In the genomic region with DNA sequence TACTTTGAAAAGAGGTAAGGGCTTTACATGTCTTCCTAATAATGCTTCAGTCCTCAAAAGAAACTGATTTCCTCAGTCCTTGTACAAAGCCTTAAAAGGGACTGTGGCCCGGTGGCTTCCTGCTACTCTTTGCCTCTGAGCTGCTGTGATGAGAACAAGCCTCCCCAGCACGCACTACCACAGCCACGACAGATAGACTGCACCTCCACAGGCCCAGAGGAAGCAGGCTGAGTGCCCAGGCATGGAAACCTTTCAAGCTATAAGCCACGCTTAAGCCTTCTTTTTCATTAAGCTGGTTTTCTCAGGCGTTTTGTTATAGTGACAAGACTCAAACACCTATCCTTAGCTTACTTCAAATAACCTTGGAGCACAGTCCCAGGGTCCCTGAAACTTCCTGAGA, we compare ENCODE assay signal across 15 mouse cellular contexts. TPM values are rescaled to one million over a fixed set of nuclear protein-coding genes. Genes with fewer than 3 reads are reported as not detected.
A peak's percentile ranks its signal among the peaks of the same experiment; 100 is the strongest.
DNase-seq lines count a peak whose midpoint lies in the region; ATAC-seq and TF ChIP-seq lines count a peak whose summit lies in the region.
"Had no signal": no experiment of that assay in that cellular context is flagged by ENCODE, and none has a peak within 500 bp of the region (broad histone marks: within the 10 kb centered on the region; RNA-seq: fewer than 3 reads in every experiment).

No protein-coding gene starts in this region.

- DNase-seq in heart, adult 18-20 months = no peak
- no peak for DNase-seq in lung, embryonic 14.5 days
- no peak for DNase-seq in lung, adult 2 months
- no peak for DNase-seq in limb, embryonic 10.5 days (ENCODE audit: low spot score)
- DNase-seq in left cerebral cortex, postnatal 10 days (ENCODE audit: extremely low spot score in 1 of 2, low spot score in 2 of 2) = no peak
- DNase-seq: cerebellum, postnatal 14 days; thymus, adult 18-20 months had no signal

- no peak for TF ChIP-seq POLR2A in lung, adult 2 months (IDR thresholded peaks at IDR 0.05; ENCODE audit: borderline replicate concordance, extremely low read depth, low read depth, low read length)

- no peaks in the 10 kb centered on the region for H3K36me3 ChIP-seq in heart, embryonic 16.5 days (ENCODE audit: control insufficient read depth, insufficient read depth)
- 0 out of 2 replicates have a peak, but pooled peaks cover 5% of the 10 kb centered on the region for H3K36me3 ChIP-seq in lung, embryonic 14.5 days (ENCODE audit: insufficient read depth)
- H3K36me3 ChIP-seq in limb, embryonic 10.5 days = peaks cover 12% of the 10 kb centered on the region; the same call in 1 of the 2 replicates
- H3K36me3 ChIP-seq: hindbrain, embryonic 15.5 days; midbrain, embryonic 12.5 days had no signal

- no peaks in the 10 kb centered on the region for H3K9me3 ChIP-seq in heart, embryonic 16.5 days (replicated peaks; ENCODE audit: control insufficient read depth, low read length)
- H3K9me3 ChIP-seq in lung, embryonic 14.5 days (ENCODE audit: low read depth, low read length) = no peaks in the 10 kb centered on the region
- H3K9me3 ChIP-seq in limb, embryonic 10.5 days (replicated peaks) = no peaks in the 10 kb centered on the region
- H3K9me3 ChIP-seq: forebrain, embryonic 13.5 days; hindbrain, embryonic 15.5 days; midbrain, embryonic 12.5 days had no signal

- no peak for ATAC-seq in heart, embryonic 16.5 days (replicated peaks; ENCODE audit: extremely low read depth, insufficient read depth, low FRiP score)
- no peak for ATAC-seq in lung, embryonic 14.5 days (ENCODE audit: insufficient read depth)
- peak; percentile 39 for ATAC-seq in CD4-positive, CD25-positive, alpha-beta regulatory T cell, adult 4 months
- ATAC-seq: forebrain, embryonic 13.5 days had no signal

- H3K27ac ChIP-seq in heart, embryonic 16.5 days (ENCODE audit: low read length) = peak overlapping the region; percentile 67
- H3K27ac ChIP-seq in lung, embryonic 14.5 days (ENCODE audit: low read depth) = 0 out of 2 replicates have a peak overlapping the region, but pooled peaks have one; percentile 16
- H3K27ac ChIP-seq in limb, embryonic 10.5 days = 0 out of 2 replicates have a peak overlapping the region, but pooled peaks have one; percentile 25
- H3K27ac ChIP-seq: forebrain, embryonic 13.5 days; hindbrain, embryonic 15.5 days; macrophage; midbrain, embryonic 12.5 days had no signal

- 56% methylated on average over 5 of the region's 5 CpGs for WGBS in heart, embryonic 16.5 days
- WGBS in lung, embryonic 14.5 days = 56% methylated on average over 5 of the region's 5 CpGs
- WGBS in lung, adult 2 months = 43% methylated on average over 5 of the region's 5 CpGs
- 81% methylated on average over 5 of the region's 5 CpGs for WGBS in limb, embryonic 10.5 days

- H3K27me3 ChIP-seq in heart, embryonic 16.5 days (ENCODE audit: control insufficient read depth, insufficient read depth, low read length) = no peaks in the 10 kb centered on the region
- no peaks in the 10 kb centered on the region for H3K27me3 ChIP-seq in lung, embryonic 14.5 days (ENCODE audit: insufficient read depth, low read length)
- no peaks in the 10 kb centered on the region for H3K27me3 ChIP-seq in limb, embryonic 10.5 days (ENCODE audit: low read depth, poor library complexity, severe bottlenecking)
- H3K27me3 ChIP-seq: CH12.LX; forebrain, embryonic 13.5 days; hindbrain, embryonic 15.5 days; midbrain, embryonic 12.5 days had no signal

- peaks cover 28% of the 10 kb centered on the region for H3K4me1 ChIP-seq in heart, embryonic 16.5 days (ENCODE audit: control insufficient read depth, insufficient read depth, low read length)
- H3K4me1 ChIP-seq in lung, embryonic 14.5 days (ENCODE audit: insufficient read depth) = peaks cover 11% of the 10 kb centered on the region; the same call in 1 of the 2 replicates
- peaks cover 37% of the 10 kb centered on the region for H3K4me1 ChIP-seq in lung, adult 2 months (ENCODE audit: control insufficient read depth, insufficient read depth, low read length)
- peaks cover 12% of the 10 kb centered on the region for H3K4me1 ChIP-seq in limb, embryonic 10.5 days

- no peak overlapping the region for H3K4me2 ChIP-seq in heart, embryonic 16.5 days (ENCODE audit: low read depth, low read length)
- H3K4me2 ChIP-seq in lung, embryonic 14.5 days = no peak overlapping the region
- H3K4me2 ChIP-seq: forebrain, embryonic 13.5 days; hindbrain, embryonic 15.5 days; liver, embryonic 11.5 days; midbrain, embryonic 12.5 days had no signal

- intact Hi-C loops in left cerebral cortex, postnatal 10 days (cut with DNase I) = no loop called here

- no peak overlapping the region for H3K4me3 ChIP-seq in heart, embryonic 16.5 days (ENCODE audit: low read length)
- no peak overlapping the region for H3K4me3 ChIP-seq in lung, embryonic 14.5 days (ENCODE audit: low read depth, low read length)
- H3K4me3 ChIP-seq in lung, adult 2 months (replicated peaks; ENCODE audit: extremely low read depth, low read depth, low read length) = no peak overlapping the region
- H3K4me3 ChIP-seq in limb, embryonic 10.5 days = no peak overlapping the region
- H3K4me3 ChIP-seq: forebrain, embryonic 13.5 days; hindbrain, embryonic 15.5 days; midbrain, embryonic 12.5 days had no signal

- no peak overlapping the region for H3K9ac ChIP-seq in heart, embryonic 16.5 days (ENCODE audit: low read length)
- no peak overlapping the region for H3K9ac ChIP-seq in lung, embryonic 14.5 days
- H3K9ac ChIP-seq: forebrain, embryonic 13.5 days; hindbrain, embryonic 15.5 days; midbrain, embryonic 12.5 days had no signal

- no peak for TF ChIP-seq CTCF in lung, embryonic 14.5 days (IDR thresholded peaks at IDR 0.05; ENCODE audit: low read depth)
- TF ChIP-seq CTCF in lung, adult 2 months (IDR thresholded peaks at IDR 0.05; ENCODE audit: insufficient read depth, low read length) = no peak

RNA-seq across cellular contexts. Expression of a gene that starts 10.0 kb away (rescaled TPM):
- 17.9 and 20.0 TPM in 2 replicates for polyA plus RNA-seq in heart, embryonic 16.5 days (2015; fragmentation: Nextera tagmentation; extraction: Ambion mirVana)
- total RNA-seq in heart, adult 18-20 months (2021) = 10 to 100 TPM; 22.1 to 24.5 TPM
- polyA plus RNA-seq in lung, embryonic 14.5 days (2014; fragmentation: Nextera tagmentation; extraction: Ambion mirVana) = 62.7 and 64.7 TPM in 2 replicates
- 38.0 and 49.1 TPM in 2 replicates for polyA plus RNA-seq in lung, adult 2 months (2012; rRNA removed)
- 1 to 10 TPM; 3.3 to 6.3 TPM for polyA plus RNA-seq in CD4-positive, CD25-positive, alpha-beta regulatory T cell, adult 4 months (2017; shearing (Covaris generic))
- polyA plus RNA-seq in limb, embryonic 10.5 days (2016; fragmentation: Nextera tagmentation; extraction: Ambion mirVana) = 19.3 and 25.3 TPM in 2 replicates
- total RNA-seq in left cerebral cortex, postnatal 10 days (2021) = 10 to 100 TPM; 56.1 to 57.6 TPM

Comparison
In these comparisons a context has a peak if more than half of its experiments do, and no peak if none do; other contexts are left out.
1. H3K27ac ChIP-seq: peak in every context shown above with its lines; median percentile 67 in heart, embryonic 16.5 days; 25 in limb, embryonic 10.5 days; 16 in lung, embryonic 14.5 days.